Mouse (Mus musculus): ENCODE data around the gene Gpha2. TPM values are rescaled to one million over a fixed set of nuclear protein-coding genes. Genes with fewer than 3 reads are reported as not detected.
A peak's percentile ranks its signal among the peaks of the same experiment; 100 is the strongest.

Gene Gpha2
- total RNA-seq, 2 experiments from 2014 or later = not detected

DNA sequence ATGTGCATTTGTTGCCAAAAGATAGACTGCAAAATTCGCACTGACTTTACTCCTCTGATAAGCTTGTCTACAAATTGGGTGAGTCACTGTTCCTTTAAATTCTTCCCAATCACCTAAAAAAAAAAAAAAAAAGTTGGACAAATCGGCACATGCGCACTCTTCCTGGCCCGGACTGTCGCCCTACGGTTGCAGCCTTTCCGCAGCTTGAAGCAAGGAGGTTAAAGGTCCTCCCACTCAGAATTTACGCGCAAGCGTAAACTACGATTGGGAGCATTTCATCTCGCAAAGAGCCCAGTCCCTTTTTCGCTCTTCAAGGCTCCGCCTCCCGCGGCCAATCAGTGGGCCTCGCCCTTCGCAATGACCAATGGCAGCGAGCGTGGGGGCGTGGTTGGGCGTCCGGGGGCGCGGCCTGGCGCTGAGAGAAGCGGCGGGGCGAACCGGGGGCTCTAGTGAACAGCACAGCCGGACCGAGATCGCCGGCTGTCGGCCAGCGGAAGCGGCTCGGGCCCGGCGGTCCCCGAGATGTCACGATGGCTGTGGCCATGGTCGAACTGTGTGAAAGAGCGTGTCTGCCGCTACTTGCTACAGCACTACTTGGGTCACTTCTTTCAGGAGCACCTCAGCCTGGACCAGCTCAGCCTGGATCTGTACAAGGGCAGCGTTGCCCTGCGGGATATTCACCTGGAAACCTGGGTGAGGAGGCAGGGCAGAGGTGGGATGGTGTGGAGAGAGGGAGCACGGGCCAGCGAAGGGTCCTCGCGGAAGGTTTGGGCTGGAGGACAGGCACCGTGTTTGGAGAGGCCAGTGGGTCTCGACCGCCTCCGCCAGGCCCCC is 15.3 kb downstream of the Gpha2 start, which contains the start of gene Atg2a:
Gene Atg2a, plus strand, starts transcription at position 395 of the 834 bp plus-strand sequence.
- peak; percentile 96 to 98 for DNase-seq (ENCODE audit: low spot score in 2 of 2)

DNA sequence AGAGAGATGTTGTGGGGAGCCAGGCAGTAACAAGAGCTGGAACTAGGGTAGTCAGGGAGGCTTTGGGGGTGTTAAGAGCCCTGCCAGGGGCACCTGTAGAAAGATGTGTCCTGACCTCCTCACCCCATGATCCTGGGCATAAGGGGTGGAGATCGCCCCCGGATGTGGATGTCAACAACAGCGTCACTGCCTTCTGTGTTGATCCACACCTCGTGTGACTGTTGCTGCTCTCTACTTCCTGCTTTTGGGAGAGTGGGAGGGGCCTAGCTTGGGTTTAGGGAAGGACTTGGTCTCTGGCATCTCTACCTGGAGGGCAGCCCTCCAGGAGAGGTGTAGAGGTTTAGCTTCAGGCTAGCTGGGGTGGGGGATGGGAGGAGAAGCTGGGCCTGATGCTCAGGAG is 16.1 kb downstream of the Gpha2 start:
- no peak for DNase-seq (ENCODE audit: low spot score in 2 of 2)

DNA sequence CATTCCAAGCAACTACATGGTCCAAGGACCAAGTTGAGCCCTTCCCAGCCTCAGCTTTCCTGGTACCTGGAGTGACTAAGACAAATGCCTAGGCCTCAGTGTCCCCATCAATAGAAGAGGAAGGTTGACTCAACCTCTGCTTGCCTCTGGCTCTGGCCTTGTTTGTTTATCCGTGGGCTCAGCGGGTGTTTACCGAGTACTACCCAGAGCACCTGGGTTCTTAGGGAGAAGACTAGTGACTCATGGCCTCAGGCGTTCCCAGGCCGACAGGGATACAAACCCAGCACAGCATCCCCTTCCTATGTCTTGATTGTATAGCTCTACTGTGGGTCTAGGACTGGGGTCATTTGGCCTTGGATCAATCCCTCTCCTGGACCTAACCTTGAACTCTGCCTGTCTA is 17.0 kb downstream of the Gpha2 start:
- DNase-seq (ENCODE audit: low spot score in 2 of 2) = no peak

DNA sequence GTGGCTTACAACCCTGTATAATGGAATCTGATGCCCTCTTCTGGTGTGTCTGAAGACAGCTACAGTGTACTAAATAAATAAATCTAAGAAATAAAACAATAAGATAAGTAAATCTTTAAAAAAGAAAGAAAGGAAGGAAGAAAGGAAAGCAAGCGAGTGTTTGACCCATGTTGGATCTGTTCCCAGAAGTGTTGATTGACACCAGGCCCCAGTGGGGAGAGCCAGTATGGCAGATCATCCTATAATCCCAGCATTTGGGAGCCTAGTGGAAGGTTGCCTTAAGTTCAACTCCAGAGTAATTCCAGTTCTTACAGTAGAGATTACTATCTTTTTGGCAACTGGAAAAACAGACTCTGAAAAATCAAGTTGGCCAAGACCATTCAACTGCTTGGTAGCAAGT is 19.6 kb downstream of the Gpha2 start:
- DNase-seq (ENCODE audit: low spot score in 2 of 2) = no peak

DNA sequence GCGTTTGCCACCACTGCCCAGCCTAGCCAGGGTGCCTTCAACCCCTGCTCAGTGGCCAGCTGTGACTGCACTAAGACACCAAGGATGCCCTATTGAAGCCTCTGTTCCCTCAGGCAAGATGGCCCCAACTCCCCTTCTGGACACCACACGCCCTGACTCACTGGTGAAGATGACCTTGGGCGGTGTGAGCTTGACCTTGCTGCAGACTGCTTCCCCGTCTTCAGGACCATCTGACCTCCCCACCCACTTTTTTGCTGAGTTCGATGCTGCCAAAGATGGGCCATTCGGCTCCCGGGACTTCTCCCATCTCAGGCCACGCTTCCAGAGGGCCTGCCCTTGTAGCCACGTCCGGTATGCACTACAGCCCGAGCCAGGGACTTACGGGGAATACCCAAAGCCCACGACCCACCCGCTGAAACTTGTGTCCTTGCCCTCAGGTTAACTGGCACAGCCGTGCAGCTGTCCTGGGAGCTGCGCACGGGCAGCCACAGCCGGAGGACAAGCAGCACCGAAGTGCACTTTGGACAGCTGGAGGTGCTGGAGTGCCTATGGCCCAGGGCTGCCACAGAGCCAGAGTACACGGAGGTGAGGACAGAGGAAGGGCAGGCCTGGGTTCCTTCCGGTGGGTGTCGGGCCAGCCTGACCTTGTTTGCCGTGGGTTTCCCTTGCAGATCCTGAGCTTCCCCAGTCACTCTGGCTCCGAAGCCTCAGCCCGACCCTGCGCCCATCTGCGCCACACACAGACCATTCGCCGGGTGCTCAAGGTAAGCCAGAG is 21.5 kb downstream of the Gpha2 start:
- no peak for DNase-seq (ENCODE audit: low spot score in 2 of 2)

DNA sequence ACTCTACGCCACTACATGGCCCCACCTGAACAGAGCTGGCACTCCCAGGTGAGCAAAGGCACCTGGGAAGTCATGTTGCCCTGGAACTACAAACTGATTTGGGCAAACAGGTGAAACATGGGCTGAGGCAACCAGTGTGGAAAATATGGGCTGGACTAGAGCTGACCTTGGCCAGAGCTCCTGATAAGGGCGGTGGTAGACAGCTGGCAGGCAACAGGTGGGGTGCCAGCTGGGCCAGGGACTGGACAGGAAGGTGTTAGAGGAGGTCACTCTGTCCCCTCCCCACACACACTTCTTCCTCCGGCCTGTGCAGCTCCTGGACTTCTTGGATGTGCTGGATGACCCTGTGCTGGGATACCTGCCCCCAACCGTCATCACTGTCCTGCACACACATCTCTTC is 26.8 kb downstream of the Gpha2 start:
- no peak for DNase-seq (ENCODE audit: low spot score in 2 of 2)

DNA sequence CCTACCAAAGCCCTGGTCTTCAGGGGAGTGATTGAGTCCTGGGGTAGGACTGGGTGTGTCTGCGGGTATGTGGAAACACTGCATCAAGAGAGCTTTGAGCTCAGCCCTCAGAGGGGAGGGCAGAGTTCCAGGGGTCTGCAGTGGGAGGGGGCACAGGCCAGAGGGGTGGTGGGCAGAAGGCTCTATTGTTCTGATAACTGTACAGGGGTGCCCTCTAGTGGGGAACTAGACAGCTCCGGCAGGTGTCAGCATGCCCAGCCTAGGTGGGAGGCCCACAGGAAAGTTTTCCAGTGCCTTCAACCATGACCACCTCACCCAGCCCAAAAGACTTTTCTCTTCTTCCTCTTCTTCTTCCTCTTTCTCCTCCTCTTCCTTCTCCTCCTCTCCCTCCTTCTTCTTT is 34.2 kb downstream of the Gpha2 start:
- no peak for DNase-seq (ENCODE audit: low spot score in 2 of 2)

DNA sequence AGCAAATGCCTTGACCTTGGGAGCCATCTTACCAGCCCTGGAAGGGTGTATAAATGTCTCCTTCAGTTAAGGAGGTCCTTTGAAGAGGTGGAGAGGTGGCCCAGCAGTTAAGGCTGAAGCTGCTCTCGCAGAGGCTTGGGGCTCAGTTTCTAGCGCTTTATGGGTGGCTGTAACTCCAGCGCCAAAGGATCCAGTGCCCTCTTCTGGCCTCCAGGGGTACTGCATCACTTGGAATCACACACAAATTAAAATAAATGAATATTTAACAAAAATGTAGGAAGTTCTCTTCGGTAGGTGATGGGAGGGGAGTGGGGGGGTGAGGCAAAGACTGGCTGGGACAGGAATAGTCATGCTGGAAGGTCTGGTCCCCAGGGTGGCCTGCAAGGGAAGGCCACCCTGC is 34.8 kb downstream of the Gpha2 start:
- no peak for DNase-seq (ENCODE audit: low spot score in 2 of 2)

DNA sequence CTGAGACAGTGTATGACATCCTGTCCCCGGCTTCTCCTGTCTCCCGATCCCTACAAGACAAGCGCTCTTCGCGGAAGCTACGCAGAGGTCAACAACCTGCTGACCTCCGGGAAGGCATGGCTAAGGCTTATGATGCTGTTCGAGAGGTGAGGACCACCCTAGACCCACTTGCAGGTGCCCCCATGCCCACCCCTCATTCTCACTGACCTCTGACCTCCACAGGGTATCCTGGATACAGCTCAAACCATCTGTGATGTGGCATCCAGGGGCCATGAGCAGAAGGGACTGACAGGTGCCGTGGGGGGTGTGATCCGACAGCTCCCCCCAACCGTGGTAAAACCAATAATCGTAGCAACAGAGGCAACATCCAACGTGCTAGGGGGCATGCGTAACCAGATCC is 35.2 kb downstream of the Gpha2 start:
- no peak for DNase-seq (ENCODE audit: low spot score in 2 of 2)

DNA sequence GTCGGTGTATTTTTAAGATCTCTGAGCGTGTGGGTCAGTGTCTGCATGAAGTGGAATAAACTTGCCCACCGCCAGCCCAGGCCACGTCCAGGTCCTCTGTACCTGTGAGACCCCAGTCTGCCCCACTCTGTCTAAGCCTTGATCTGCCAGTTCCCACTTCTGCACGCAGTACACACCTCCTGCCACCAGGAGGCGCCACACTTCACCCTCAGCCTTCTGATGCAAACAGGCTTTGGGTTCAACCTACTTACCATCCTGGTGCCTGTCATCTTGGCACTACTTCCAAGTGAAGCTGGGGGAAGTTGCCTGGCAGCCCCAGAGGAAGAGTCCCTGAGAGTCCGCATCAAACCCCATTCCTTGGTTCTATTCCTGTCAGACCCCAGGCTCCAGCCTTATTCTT is 36.0 kb downstream of the Gpha2 start:
- peak in 1 of 2 experiments; percentile 68 for DNase-seq (ENCODE audit: low spot score in 2 of 2)

DNA sequence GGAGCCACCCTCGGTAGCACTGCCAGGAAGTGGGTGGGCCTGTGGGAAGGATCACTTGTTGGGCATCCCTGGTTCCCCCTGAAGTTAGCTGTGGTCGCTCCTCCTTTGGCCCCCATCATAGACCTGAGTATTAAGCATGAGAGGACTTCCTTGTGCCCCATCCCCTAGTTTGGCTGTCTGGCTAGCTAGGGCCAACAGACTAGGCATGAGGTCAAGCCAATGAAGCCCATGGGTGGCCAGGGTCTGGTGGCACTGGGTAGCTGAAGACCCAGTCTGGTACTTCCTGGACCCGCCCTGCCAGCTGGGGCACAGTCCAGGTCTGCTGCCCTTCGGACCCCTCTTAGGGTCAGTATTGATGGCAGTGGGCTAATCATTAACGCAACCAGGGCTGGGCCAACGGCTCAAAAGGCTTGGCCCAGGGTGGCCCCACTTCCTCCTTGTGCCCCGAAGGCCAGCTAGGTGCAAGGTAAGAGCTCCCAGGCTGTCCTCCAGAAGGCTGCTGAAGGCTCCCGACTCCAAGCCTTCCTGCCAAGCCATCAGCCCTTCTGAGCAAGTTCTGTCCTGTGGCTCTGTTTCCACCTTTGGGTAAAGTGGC is 36.8 kb downstream of the Gpha2 start:
- no peak for DNase-seq (ENCODE audit: low spot score in 2 of 2)

DNA sequence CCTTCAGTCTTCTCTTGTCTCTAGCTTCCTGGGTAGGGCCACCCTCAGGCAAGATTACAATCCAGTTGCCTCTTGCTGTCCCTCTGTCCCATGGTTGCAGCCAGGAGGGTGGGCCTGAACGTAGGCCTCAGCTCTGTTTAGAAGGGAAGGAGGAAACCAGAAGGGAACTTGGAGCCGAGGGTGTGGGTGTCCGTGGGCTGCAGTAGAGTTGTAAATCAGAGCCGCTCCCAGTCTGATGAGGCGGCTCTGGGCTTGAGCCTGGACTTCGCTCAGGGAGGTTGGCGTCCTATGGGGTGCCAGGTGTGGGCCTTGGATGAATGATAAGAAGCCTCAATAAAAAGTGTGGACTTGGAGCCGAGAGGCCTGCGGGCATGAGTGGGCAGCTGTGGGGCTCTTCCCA is 38.0 kb downstream of the Gpha2 start:
- DNase-seq (ENCODE audit: low spot score in 2 of 2) = no peak

DNA sequence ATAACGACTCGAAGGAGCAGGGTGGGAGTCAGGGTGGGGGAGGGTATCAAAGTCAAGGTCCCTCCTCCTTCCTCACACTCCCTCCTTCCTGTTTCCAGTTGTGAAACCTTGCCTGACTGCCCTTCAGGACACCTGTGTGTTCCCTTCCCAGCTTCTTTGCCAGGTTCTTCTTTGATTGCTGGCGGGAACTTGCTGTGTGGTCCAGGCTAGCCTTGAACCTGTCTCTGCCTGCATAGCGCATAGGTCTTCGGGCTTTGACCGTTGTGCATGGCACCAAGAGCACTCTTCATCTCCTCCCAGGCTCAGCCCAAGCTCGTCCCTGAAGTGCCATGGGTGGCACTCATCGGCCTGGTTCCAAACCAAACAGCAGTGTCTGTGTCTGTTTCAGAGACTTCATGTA is 38.8 kb downstream of the Gpha2 start:
- DNase-seq (ENCODE audit: low spot score in 2 of 2) = no peak

DNA sequence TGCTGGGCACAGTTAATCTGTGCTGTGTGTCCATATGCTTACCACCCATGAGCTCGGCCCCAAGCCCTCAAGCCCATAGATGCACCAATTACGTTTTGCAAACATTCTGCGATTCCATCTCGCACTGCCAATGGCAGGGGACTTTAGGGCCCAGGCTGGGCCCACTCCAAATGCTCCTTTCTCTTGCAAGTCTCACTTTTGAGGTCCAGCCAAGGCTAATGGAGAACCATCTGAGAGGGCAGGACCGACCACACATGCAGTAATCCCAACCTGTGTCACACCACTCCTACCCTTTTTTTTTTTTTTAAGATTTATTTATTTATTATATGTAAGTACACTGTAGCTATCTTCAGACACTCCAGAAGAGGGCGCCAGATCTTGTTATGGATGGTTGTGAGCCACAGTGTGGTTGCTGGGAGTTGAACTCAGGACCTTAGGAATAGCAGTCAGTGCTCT is 39.6 kb downstream of the Gpha2 start:
- no peak for DNase-seq (ENCODE audit: low spot score in 2 of 2)

DNA sequence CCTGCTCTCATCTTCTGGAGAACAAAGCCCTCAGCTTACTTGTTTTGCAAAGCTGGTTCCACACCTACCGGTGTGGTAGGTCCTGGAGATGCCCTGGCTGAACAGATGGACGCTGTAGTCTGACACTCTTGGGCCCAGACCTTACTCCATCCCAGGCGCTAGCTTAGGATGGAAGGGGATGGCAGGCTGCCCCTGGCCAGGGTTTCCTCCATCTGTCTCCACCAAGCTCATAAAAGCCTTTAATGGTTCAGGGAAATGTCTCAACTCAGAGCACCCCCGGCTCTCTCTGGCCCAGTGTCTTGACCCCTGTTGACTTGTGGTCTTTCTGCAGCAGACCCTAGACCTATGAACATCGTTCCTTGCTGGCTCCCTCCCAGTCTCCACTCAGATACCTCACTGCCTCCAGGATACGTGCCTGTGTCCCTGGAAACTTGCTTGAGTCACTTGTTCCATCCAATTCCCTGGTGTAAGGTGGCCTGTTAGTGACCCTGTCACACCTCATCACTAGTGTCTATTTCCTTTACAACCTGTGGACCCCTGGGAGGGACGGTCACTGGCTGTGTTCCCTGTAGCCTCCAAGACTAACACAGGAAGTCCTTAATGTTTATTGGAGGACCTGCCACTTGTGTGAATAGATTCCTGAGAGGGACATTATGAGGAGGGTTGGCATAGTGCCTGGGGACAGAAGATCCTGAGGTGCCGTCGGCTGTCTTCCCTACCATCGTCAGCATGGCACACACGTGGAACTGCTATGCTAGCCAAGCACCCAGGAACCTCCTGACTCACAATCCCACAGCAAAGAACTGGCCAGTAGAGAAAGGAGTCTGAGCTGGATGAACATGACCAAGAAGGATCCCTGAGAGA is 41.4 kb downstream of the Gpha2 start:
- no peak for DNase-seq (ENCODE audit: low spot score in 2 of 2)

DNA sequence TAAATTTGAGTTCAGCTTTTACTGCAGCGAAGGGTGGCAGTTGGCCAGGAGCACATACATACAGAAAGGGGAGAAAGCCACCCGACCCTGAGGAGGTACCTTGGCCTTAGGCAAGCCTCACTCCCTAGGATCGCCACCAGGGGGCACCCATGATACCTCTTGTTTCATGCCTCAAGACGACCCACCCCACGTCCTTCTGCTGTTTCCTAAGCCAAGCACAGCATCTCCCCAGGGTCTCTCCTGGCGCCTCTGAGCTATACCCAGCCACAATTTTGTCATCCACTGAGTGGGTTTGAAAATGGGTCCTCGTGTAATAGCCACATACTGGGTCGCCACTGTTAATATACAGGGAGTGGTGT is 42.0 kb downstream of the Gpha2 start:
- DNase-seq (ENCODE audit: low spot score in 2 of 2) = peak; percentile 84 to 89

DNA sequence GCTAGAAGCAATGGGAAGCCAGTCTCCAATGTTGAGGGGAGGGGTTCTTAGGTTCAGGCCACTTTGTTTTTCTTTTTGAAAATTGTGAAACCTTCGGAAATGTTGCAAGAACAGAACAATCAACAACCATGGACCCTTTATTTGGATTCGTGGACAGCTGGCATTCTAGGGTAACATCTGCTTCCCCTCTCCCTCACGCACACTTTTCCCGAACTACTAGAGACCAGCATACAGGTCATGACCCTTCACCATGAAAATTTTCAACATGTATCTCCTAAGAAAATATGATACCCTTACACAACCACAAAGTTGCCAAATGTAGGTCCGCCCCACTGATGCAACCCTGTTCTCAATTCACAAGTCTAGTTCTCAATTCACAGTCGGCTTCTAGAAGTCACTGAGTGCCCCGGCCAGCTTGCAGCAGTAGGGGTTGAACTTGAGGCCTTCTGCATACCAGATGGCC is 42.5 kb downstream of the Gpha2 start:
- DNase-seq (ENCODE audit: low spot score in 2 of 2) = no peak

DNA sequence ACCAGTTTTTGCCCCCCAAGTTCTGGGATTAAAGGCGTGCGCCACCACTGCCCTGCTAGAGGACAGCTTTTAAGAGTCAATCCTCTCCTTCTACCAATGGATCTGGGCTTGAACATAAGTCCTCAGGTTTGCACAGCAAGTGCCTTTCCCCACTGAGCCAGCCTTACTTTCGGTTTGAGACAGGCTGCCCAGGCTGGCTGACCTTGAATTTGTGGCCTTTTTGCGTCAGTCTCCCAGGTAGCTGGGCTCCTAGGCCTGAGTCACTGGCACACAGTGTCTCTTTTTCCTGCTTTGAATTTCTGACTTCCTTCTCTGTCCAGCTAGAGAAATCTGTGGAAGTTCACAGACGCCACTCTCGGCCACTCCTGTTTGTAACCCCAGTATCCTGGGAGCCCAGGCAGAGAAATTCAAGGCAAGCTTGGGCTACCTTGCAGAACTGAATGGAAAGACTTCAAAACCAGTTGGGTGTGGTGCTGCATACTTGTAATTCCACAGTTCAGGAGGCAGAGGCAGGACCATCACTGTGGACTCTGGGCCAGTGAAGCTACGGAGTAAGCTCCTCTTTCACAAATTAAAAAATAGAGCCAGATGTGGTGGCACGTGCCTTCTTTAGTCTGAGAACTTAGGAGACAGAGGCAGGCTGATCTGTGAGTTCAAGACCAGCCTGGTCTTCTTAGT is 43.8 kb downstream of the Gpha2 start:
- DNase-seq (ENCODE audit: low spot score in 2 of 2) = no peak

DNA sequence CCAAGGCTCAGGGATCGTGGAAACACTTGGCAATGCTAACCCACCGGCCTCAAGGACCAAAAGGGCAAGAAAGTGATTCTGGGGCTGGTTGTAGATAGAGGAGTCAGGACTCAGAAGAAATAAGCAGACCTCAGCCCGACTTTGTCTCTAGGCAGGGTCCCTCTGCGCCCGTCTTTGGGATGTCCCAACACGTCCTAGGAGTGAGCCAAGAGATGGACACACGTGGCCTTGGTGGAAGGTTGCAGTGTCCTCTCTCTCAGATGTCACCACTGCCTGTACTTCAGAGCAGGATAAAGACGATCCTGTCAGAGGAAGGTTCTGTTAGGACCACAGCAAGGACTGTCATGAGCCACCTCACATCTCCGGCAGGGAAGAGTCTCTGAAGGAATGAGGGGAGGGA is 44.5 kb downstream of the Gpha2 start:
- DNase-seq (ENCODE audit: low spot score in 2 of 2) = no peak

DNA sequence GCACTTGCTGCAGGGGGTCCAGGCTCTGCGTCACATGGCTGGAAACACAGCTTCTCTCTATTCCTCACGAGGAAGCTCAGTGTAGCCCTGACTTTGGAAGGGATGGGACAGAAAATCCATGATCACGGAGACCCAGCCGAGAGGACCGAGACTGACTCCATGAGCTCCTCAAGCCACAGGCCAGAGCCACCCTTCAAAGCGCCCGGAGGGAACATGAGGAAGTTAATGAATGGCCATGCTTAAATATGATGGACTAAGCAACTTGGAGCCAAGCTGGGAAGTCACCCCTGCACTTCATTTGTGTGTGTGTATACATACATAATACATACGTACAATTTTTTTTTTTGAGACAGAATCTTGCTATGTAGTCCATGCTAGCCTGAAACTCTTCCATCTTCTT is 45.0 kb downstream of the Gpha2 start:
- DNase-seq (ENCODE audit: low spot score in 2 of 2) = no peak

Data from gastrocnemius, postnatal 4 days (tissue).